Mouse (Mus musculus) lung, embryonic 16.5 days (tissue): Measurements from ENCODE around the gene Adgrl2. TPM values are rescaled to one million over a fixed set of nuclear protein-coding genes. Genes with fewer than 3 reads are reported as not detected.

Experiments
- ATAC-seq: fragments of 200-750 bp; cut with Nextera tagmentation; 2 replicates; pipeline ENCODE4 v1.8.0; 2017; ENCODE audit warnings: low read depth, mild to moderate bottlenecking, moderate library complexity
- H3K27ac ChIP-seq: fragments of 300-500 bp; sonication (generic); 2 replicates; pipeline ENCODE4 v1.5.1; 2014; ENCODE audit warnings: mild to moderate bottlenecking, control low read depth, low read length
- H3K27me3 ChIP-seq: fragments of 300-500 bp; sonication (generic); 2 replicates; pipeline ENCODE4 v1.6.1; 2014; ENCODE audit warnings: low read depth, low read length, mixed read lengths; ENCODE audit not compliant: control insufficient read depth, insufficient read depth
- H3K36me3 ChIP-seq: fragments of 300-500 bp; sonication (generic); 2 replicates; pipeline ENCODE4 v1.6.1; 2014; ENCODE audit warnings: low read length; ENCODE audit not compliant: control insufficient read depth, insufficient read depth
- H3K4me1 ChIP-seq: fragments of 300-500 bp; sonication (generic); replicated peaks from 2 replicates; pipeline ENCODE4 v1.6.1; 2014; ENCODE audit warnings: low read length, mixed read lengths; ENCODE audit not compliant: control insufficient read depth, insufficient read depth
- H3K4me2 ChIP-seq: fragments of 300-500 bp; sonication (generic); 2 replicates; pipeline ENCODE4 v1.6.1; 2014; ENCODE audit warnings: low read depth, low read length, control low read depth
- H3K4me3 ChIP-seq: fragments of 300-500 bp; sonication (generic); 2 replicates; pipeline ENCODE4 v1.5.1; 2014; ENCODE audit warnings: mild to moderate bottlenecking, low read length, control low read depth
- H3K9ac ChIP-seq: fragments of 300-500 bp; sonication (generic); 2 replicates; pipeline ENCODE4 v1.6.1; 2014; ENCODE audit warnings: low read length, control low read depth
- H3K9me3 ChIP-seq: fragments of 300-500 bp; sonication (generic); 2 replicates; pipeline ENCODE4 v1.6.1; 2016; ENCODE audit warnings: low read length; ENCODE audit not compliant: control insufficient read depth
- WGBS: fragments of 180-500 bp; shearing (Covaris S2); extraction: QIAGEN DNeasy Blood & Tissue Kit; methylation state at CpG from one replicate; pipeline ENCODE4 v1.1.7; 2014; 5-methylcytosine and 5-hydroxymethylcytosine counted together
- polyA plus RNA-seq: library from polyadenylated mRNA; unstranded; fragments of >200 nt; fragmentation: Nextera tagmentation; extraction: Ambion mirVana; gene quantifications from 2 replicates; pipeline ENCODE4 v1.2.1, GENCODE M21; 2015

Gene Adgrl2
- polyA plus RNA-seq, 1 experiment from 2014 or later, result 51.1 TPM

DNA sequence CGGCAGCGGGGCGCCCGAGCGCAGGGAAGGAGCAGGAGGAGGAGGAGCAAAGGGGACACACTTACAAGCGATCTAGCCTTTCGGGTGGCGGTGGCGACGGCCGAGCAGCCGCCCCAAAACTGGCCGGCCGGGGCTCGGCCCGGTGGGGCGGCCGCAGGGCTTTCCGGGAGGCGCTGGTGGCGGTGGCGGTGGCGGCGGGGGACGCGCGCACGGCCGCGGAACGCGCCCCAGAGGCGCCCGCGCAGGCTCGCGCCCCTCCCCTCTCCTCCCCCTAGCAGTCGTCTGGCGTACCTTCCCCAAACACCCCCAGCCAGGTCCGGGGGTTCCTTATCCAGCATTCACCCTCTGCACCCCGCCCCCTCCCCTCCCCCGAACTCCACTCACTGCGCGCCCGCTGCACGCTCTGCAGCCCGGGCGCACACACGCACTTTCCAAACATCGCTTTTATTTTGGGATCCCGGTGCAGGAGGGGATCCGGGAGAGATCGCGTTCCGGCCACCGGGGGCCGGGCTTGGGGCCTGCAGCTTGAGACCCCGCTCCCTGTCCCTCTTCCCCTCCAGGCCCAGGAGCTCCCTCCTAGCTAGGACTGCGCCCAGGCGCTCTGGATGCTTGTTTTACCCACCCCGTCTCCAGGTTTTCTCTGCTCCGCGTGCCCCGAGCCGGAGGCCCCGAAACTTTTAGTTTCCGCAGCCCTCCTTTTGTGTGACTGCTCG, 381 bp downstream of the Adgrl2 start:
- peak overlapping the region; percentile 79 for H3K9ac ChIP-seq
- H3K36me3 ChIP-seq, result no peaks in the 10 kb centered on the region
- no peaks in the 10 kb centered on the region for H3K27me3 ChIP-seq
- peaks cover 11% of the 10 kb centered on the region for H3K4me1 ChIP-seq
- peak overlapping the region; percentile 99 for H3K27ac ChIP-seq
- no peaks in the 10 kb centered on the region for H3K9me3 ChIP-seq
- H3K4me3 ChIP-seq, result peak overlapping the region; percentile 93
- ATAC-seq, result peak; percentile 75
- WGBS, result under 1% methylated on average over 32 of the region's 68 CpGs
- H3K4me2 ChIP-seq, result peak overlapping the region; percentile 81

DNA sequence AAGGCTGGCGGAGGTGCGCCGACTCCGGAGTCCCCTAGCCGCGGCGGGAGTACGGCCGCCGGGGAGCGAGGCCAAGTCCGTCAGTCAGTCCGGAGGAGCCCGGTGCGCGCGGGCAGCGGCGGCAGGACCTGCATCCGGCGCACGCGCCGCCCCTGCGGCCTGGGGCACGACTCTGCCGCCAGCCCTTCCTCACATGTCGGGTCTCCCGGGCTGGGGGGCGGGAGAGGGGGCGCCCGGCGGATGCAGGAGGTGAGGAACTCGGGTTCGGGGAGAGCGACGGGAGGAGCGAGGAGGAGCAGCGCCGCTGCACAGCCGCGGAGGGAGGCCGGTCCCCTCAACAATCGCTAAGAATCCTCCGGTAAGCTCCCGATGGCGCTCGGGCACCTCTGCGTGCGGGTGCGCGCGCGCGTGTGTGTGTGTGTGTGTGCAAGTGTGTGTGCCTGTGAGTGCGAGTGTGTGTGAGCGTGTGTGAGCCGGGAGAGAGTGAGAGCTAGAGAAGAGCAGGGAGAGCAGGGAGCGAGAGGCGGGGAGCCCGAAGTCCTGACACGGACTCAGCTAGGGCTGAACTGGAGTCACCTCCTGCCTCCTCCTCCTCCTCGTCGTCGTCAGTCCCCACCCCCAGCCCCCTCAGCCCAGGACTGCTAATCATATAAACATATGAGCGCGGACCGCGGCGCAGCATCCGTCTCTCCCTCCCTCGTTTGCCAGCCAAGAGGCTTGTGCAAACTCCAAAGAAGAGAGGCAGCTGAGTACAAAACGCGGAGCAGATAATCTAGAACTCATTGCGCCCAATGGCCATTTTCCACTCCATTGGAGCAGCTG, 1.1 kb downstream of the Adgrl2 start:
- H3K27ac ChIP-seq, result peak overlapping the region; percentile 99
- peak; percentile 89 for ATAC-seq
- no peaks in the 10 kb centered on the region for H3K36me3 ChIP-seq
- peak overlapping the region; percentile 81 for H3K4me2 ChIP-seq
- H3K4me1 ChIP-seq, result peaks cover 16% of the 10 kb centered on the region
- peak overlapping the region; percentile 79 for H3K9ac ChIP-seq
- no peaks in the 10 kb centered on the region for H3K27me3 ChIP-seq
- H3K4me3 ChIP-seq, result peak overlapping the region; percentile 93
- no peaks in the 10 kb centered on the region for H3K9me3 ChIP-seq
- under 1% methylated on average over 59 of the region's 75 CpGs for WGBS

DNA sequence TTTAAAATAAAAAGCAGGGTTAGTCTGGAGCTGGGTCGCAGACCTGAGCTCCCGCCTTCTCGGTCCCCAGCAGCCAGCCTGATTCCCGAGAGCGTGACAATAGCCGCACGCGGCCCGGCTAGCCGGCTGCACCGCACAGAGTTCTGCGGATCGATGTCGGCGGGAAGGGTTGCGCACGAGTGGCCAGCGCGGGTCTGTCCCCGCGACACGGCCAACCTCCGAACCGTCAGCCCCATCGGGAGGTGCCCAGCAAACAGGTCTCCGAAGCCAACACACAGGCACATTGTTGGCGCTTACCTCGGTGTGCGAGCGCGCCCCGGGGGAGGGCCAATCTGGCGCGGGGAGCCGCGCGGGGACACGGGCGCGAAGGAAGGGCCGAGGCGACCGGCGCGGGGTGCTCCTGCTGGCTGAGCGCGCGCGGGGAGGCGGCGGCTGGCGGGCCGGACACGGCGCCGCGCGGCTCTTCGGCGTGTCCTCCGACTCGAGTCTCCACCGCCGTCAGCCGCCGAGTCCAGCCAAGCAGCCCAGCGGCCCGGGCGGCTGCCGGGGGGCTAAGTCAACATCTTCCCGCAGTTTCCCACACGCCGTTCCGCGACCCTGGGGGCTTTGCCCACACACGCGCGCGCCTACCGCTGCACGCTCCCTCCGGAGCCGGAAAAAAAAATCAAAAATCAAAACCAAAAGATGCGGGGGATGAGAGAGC, 1.9 kb downstream of the Adgrl2 start:
- peak overlapping the region; percentile 81 for H3K4me2 ChIP-seq
- peak overlapping the region; percentile 99 for H3K27ac ChIP-seq
- no peaks in the 10 kb centered on the region for H3K9me3 ChIP-seq
- H3K9ac ChIP-seq, result peak overlapping the region; percentile 79
- peaks cover 19% of the 10 kb centered on the region for H3K4me1 ChIP-seq
- H3K4me3 ChIP-seq, result peak overlapping the region; percentile 93
- no peaks in the 10 kb centered on the region for H3K27me3 ChIP-seq
- ATAC-seq, result no peak
- under 1% methylated on average over 62 of the region's 84 CpGs for WGBS
- H3K36me3 ChIP-seq, result no peaks in the 10 kb centered on the region

DNA sequence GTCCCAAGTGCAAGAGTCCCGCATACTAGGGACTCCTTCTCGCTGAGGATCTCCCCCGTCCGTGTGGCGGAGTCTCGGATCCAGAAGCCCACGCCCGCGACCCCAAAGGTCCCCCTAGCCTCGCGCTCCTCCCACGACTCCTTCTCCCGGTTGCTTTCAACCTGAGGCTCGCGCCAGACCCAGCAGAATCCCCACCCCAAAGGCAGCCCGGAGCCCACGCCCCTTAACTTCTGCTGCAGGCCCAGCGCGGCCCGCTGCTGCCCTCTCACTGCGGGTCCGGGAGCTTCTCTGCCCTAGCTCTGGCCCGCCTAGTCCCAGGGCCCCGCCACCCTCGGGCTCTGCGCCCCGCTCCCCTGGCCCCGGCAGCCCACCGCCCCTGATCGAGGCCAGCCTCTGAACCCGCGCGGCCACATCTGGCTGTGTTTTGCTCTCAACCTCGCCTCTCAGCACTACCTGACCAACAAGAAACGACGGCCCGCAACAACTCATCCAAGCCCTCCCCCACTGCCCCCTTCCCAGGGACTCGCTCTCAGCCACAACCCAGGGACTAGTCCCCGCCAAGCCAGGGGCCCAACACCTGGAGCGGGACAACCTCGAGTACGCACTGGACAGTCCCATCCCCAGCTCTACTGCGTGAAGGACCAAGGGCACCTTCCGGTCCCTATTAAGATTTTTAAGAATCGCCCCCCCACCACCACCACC, 2.6 kb downstream of the Adgrl2 start:
- Histone ChIP-seq H3K9me3 (no peaks in the 10 kb centered on the region), H3K27ac (peak overlapping the region; percentile 99), H3K4me3 (peak overlapping the region; percentile 93), H3K9ac (peak overlapping the region; percentile 79), H3K36me3 (no peaks in the 10 kb centered on the region), H3K4me1 (peaks cover 19% of the 10 kb centered on the region), H3K4me2 (peak overlapping the region; percentile 81), H3K27me3 (no peaks in the 10 kb centered on the region)
- WGBS, result under 1% methylated on average over 45 of the region's 45 CpGs
- ATAC-seq, result peak; percentile 66

DNA sequence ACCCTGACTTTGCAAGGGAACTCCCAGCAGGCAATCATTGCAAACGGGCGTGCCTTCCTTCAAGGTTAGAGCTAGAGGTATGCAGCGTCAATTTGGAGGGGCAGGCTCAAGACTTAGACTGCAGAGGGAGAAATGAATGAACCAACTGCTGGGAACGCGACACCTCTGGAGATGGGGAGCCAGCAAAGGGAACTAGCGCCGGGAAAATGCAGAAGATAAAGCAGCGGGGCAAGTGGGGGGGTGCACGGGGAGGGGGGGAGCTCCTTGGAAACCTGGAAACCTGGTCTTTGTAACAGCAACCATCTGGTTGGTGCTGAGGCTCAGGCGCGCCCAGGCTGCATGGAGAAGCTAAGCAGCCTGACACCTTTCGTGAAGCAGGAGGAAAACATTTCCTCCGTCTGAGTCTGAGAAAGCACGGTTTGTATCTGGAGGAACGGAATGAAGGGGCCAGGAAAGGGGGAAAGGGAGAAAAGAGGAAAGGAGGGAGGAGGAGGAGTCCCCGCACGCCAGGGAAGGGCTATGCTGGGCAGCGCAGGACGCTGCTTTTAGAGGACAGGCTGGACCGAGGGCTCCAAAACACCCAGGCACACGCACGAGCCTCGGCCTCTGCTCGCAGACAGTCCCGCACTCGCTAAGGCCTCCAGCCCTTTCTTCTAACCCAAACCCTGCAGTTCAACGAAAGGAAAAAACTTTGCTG, 3.3 kb downstream of the Adgrl2 start:
- no peaks in the 10 kb centered on the region for H3K27me3 ChIP-seq
- ATAC-seq, result no peak
- peak overlapping the region; percentile 93 for H3K4me3 ChIP-seq
- peak overlapping the region; percentile 81 for H3K4me2 ChIP-seq
- peaks cover 23% of the 10 kb centered on the region for H3K4me1 ChIP-seq
- H3K36me3 ChIP-seq, result no peaks in the 10 kb centered on the region
- no peaks in the 10 kb centered on the region for H3K9me3 ChIP-seq
- under 1% methylated on average over 27 of the region's 27 CpGs for WGBS
- peak overlapping the region; percentile 82 for H3K27ac ChIP-seq
- H3K9ac ChIP-seq, result peak overlapping the region; percentile 79

DNA sequence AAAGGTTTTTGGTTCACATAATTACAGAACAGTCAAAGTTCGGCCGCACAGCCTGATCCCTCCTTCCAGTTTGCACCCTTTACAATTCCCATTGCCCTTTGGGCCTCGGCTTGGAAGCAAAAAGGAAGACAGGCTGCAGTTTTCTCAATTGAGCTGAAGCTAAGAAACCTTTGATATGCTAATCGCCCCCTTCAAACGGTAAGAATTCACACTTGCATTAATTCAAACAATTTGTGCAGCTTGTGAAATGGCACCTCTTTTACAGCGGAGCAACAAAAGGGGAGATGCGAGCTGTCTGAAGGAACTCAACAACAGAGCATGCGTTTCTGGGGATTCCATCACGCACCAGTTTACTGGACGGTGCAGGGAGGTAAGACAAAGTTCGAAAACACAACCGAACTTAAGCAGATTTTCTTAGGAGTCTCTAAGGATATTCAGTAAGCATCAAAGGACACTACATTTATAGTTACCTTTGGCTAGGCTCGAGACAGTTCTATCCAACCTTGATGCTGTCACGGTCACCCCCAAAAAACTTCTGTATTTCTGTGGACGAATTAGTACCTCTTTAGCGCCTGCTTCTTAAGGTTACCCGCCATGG, 4.0 kb downstream of the Adgrl2 start:
- no peaks in the 10 kb centered on the region for H3K9me3 ChIP-seq
- 8% methylated on average over 17 of the region's 17 CpGs for WGBS
- peaks cover 27% of the 10 kb centered on the region for H3K4me1 ChIP-seq
- ATAC-seq, result no peak
- H3K27ac ChIP-seq, result no peak overlapping the region
- H3K27me3 ChIP-seq, result no peaks in the 10 kb centered on the region
- H3K4me3 ChIP-seq, result peak overlapping the region; percentile 93
- H3K9ac ChIP-seq, result peak overlapping the region; percentile 79
- no peaks in the 10 kb centered on the region for H3K36me3 ChIP-seq
- H3K4me2 ChIP-seq, result peak overlapping the region; percentile 81

DNA sequence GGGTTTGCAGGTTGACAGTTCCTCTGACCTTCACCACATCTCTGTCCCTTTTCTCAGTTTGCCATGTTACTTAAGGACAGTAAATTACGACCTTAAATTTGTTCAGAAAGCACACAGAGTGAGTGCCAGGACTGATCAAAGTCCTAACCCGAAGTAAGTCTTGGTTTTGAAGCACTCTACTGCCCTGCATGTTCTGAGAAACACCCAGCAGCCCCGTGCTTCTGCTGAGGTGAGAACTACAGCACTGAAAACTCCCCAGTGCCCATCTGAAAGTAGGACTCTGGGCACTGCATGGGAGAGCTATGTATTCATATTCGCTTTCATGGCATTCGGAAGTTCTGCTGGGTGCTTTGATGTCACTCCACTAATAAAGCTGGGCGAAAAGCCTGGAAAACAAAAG, 6.0 kb downstream of the Adgrl2 start:
- Histone ChIP-seq H3K9ac (no peak overlapping the region), H3K36me3 (no peaks in the 10 kb centered on the region), H3K4me2 (peak overlapping the region; percentile 23; the same call in 1 of the 2 replicates), H3K9me3 (no peaks in the 10 kb centered on the region), H3K27me3 (no peaks in the 10 kb centered on the region), H3K4me1 (peaks cover 26% of the 10 kb centered on the region), H3K27ac (no peak overlapping the region), H3K4me3 (0 out of 2 replicates have a peak overlapping the region, but pooled peaks have one; percentile 13)
- 39% methylated on average over 6 of the region's 6 CpGs for WGBS
- ATAC-seq, result no peak

DNA sequence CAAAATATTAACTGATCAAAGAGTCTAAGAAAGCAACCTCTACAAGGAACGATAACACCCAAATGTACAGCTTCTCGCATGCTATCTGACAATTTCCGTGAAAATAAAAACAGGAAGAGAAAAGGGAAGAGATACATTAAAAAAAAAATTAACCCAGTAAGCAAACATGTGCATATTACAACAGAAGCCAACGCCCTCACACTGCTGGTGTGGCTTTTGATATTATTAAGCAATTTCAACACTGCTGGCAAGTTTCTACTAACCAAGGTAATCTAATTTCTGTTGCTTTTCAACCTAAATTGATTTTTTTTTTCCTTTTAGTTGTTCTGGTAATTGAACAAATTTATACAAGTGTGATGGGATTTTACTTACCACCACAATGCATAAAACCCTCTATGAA, 8.0 kb downstream of the Adgrl2 start:
- no peak for ATAC-seq
- H3K4me1 ChIP-seq, result peaks cover 39% of the 10 kb centered on the region
- no peaks in the 10 kb centered on the region for H3K36me3 ChIP-seq
- H3K9ac ChIP-seq, result no peak overlapping the region
- no peak overlapping the region for H3K4me2 ChIP-seq
- H3K27me3 ChIP-seq, result no peaks in the 10 kb centered on the region
- no peak overlapping the region for H3K4me3 ChIP-seq
- no peaks in the 10 kb centered on the region for H3K9me3 ChIP-seq
- WGBS, result 72% methylated on average over 4 of the region's 4 CpGs
- no peak overlapping the region for H3K27ac ChIP-seq
